In genomic region chr12:49381031-49381525, GRCm38 (mm10) we compare ENCODE assay signal across 27 mouse cellular contexts. TPM values are rescaled to one million over a fixed set of nuclear protein-coding genes. Genes with fewer than 3 reads are reported as not detected.
DNase-seq lines count a peak whose midpoint lies in the region; ATAC-seq lines count a peak whose summit lies in the region.
"Had no signal": no experiment of that assay in that cellular context is flagged by ENCODE, and none has a peak within 500 bp of the region (broad histone marks: within the 10 kb centered on the region; RNA-seq: fewer than 3 reads in every experiment).

No protein-coding gene starts in this region.

- H3K27me3 ChIP-seq in hindbrain, embryonic 14.5 days (ENCODE audit: control insufficient read depth, insufficient read depth, low read length): peaks cover 90% of the 10 kb centered on the region
- H3K27me3 ChIP-seq in hindbrain, embryonic 16.5 days (replicated peaks; ENCODE audit: control insufficient read depth, insufficient read depth, low read length): peaks cover 59% of the 10 kb centered on the region
- H3K27me3 ChIP-seq in midbrain, embryonic 14.5 days (ENCODE audit: control insufficient read depth, insufficient read depth, low read length): peaks cover 90% of the 10 kb centered on the region
- H3K27me3 ChIP-seq in midbrain, embryonic 15.5 days (replicated peaks): peaks cover 66% of the 10 kb centered on the region
- 0 out of 2 replicates have a peak, but pooled peaks cover 6% of the 10 kb centered on the region for H3K27me3 ChIP-seq in forebrain, embryonic 14.5 days (replicated peaks; ENCODE audit: control insufficient read depth, insufficient read depth, low read length)

- WGBS in hindbrain, embryonic 14.5 days: 4% methylated on average over 4 of the region's 4 CpGs
- WGBS in hindbrain, embryonic 16.5 days: 3% methylated on average over 4 of the region's 4 CpGs
- WGBS in midbrain, embryonic 14.5 days: 3% methylated on average over 4 of the region's 4 CpGs
- 3% methylated on average over 4 of the region's 4 CpGs for WGBS in midbrain, embryonic 15.5 days
- 2% methylated on average over 4 of the region's 4 CpGs for WGBS in forebrain, embryonic 14.5 days

- H3K9me3 ChIP-seq in hindbrain, embryonic 14.5 days (ENCODE audit: control insufficient read depth, low read length): no peaks in the 10 kb centered on the region
- H3K9me3 ChIP-seq in hindbrain, embryonic 16.5 days (ENCODE audit: control insufficient read depth, low read length): peaks cover 6% of the 10 kb centered on the region
- no peaks in the 10 kb centered on the region for H3K9me3 ChIP-seq in midbrain, embryonic 14.5 days (ENCODE audit: control insufficient read depth, low read length)
- H3K9me3 ChIP-seq in midbrain, embryonic 15.5 days: no peaks in the 10 kb centered on the region
- H3K9me3 ChIP-seq in forebrain, embryonic 14.5 days (replicated peaks; ENCODE audit: control insufficient read depth, low read length): no peaks in the 10 kb centered on the region
- H3K9me3 ChIP-seq: hindbrain, embryonic 13.5 days; limb, embryonic 12.5 days; liver, embryonic 12.5 days; midbrain, embryonic 10.5 days; neural tube, embryonic 13.5 days had no signal

- no peaks in the 10 kb centered on the region for H3K36me3 ChIP-seq in hindbrain, embryonic 14.5 days (replicated peaks; ENCODE audit: control insufficient read depth, insufficient read depth)
- no peaks in the 10 kb centered on the region for H3K36me3 ChIP-seq in hindbrain, embryonic 16.5 days (ENCODE audit: control insufficient read depth, insufficient read depth, low read length)
- no peaks in the 10 kb centered on the region for H3K36me3 ChIP-seq in midbrain, embryonic 14.5 days (ENCODE audit: control insufficient read depth, insufficient read depth, low read length)
- no peaks in the 10 kb centered on the region for H3K36me3 ChIP-seq in midbrain, embryonic 15.5 days (replicated peaks)
- H3K36me3 ChIP-seq in forebrain, embryonic 14.5 days (ENCODE audit: control insufficient read depth, insufficient read depth, low read length): peaks cover 16% of the 10 kb centered on the region
- H3K36me3 ChIP-seq: G1E; hindbrain, embryonic 13.5 days; limb, embryonic 12.5 days; liver, embryonic 12.5 days; midbrain, embryonic 10.5 days; neural tube, embryonic 13.5 days had no signal

- H3K9ac ChIP-seq in hindbrain, embryonic 14.5 days: no peak overlapping the region
- H3K9ac ChIP-seq in hindbrain, embryonic 16.5 days (ENCODE audit: low read depth, low read length): no peak overlapping the region
- no peak overlapping the region for H3K9ac ChIP-seq in midbrain, embryonic 14.5 days (replicated peaks; ENCODE audit: low read length)
- no peak overlapping the region for H3K9ac ChIP-seq in midbrain, embryonic 15.5 days
- H3K9ac ChIP-seq in forebrain, embryonic 14.5 days (ENCODE audit: low read length): peak overlapping the region; percentile 100
- H3K9ac ChIP-seq: hindbrain, embryonic 13.5 days; limb, embryonic 12.5 days; liver, embryonic 12.5 days; neural tube, embryonic 13.5 days had no signal

- H3K27ac ChIP-seq in hindbrain, embryonic 14.5 days: no peak overlapping the region
- no peak overlapping the region for H3K27ac ChIP-seq in hindbrain, embryonic 16.5 days (ENCODE audit: low read depth, low read length)
- H3K27ac ChIP-seq in midbrain, embryonic 14.5 days (replicated peaks; ENCODE audit: low read depth, low read length): no peak overlapping the region
- H3K27ac ChIP-seq in midbrain, embryonic 15.5 days: no peak overlapping the region
- peak overlapping the region; percentile 100 for H3K27ac ChIP-seq in forebrain, embryonic 14.5 days (ENCODE audit: low read depth, low read length)
- H3K27ac ChIP-seq: hindbrain, embryonic 13.5 days; limb, embryonic 12.5 days; liver, embryonic 12.5 days; midbrain, embryonic 10.5 days; neural tube, embryonic 13.5 days had no signal

- no peak for ATAC-seq in hindbrain, embryonic 14.5 days (ENCODE audit: low FRiP score)
- ATAC-seq in hindbrain, embryonic 16.5 days: no peak
- ATAC-seq in midbrain, embryonic 14.5 days (ENCODE audit: low FRiP score, low TSS enrichment): no peak
- ATAC-seq in midbrain, embryonic 15.5 days (replicated peaks): no peak
- no peak for ATAC-seq in forebrain, embryonic 14.5 days
- ATAC-seq: intestine, embryonic 16.5 days; liver, embryonic 12.5 days had no signal

- H3K4me1 ChIP-seq in hindbrain, embryonic 14.5 days (replicated peaks; ENCODE audit: control insufficient read depth, insufficient read depth, low read length): no peaks in the 10 kb centered on the region
- no peaks in the 10 kb centered on the region; the same call in 1 of the 2 replicates for H3K4me1 ChIP-seq in hindbrain, embryonic 16.5 days (ENCODE audit: control insufficient read depth, insufficient read depth, low read depth, low read length)
- no peaks in the 10 kb centered on the region for H3K4me1 ChIP-seq in midbrain, embryonic 14.5 days (ENCODE audit: control insufficient read depth, insufficient read depth, low read length)
- H3K4me1 ChIP-seq in midbrain, embryonic 15.5 days: 0 out of 2 replicates have a peak, but pooled peaks cover 5% of the 10 kb centered on the region
- H3K4me1 ChIP-seq in forebrain, embryonic 14.5 days (ENCODE audit: control insufficient read depth, insufficient read depth, low read length): no peaks in the 10 kb centered on the region

- H3K4me3 ChIP-seq in hindbrain, embryonic 14.5 days (replicated peaks; ENCODE audit: low read length): no peak overlapping the region
- no peak overlapping the region for H3K4me3 ChIP-seq in hindbrain, embryonic 16.5 days (ENCODE audit: low read length)
- H3K4me3 ChIP-seq in midbrain, embryonic 14.5 days (replicated peaks; ENCODE audit: low read depth, low read length): no peak overlapping the region
- no peak overlapping the region for H3K4me3 ChIP-seq in midbrain, embryonic 15.5 days
- peak overlapping the region; percentile 95 for H3K4me3 ChIP-seq in forebrain, embryonic 14.5 days (ENCODE audit: low read depth, low read length)
- H3K4me3 ChIP-seq: hindbrain, embryonic 13.5 days; limb, embryonic 12.5 days; liver, embryonic 12.5 days; midbrain, embryonic 10.5 days; neural tube, embryonic 13.5 days had no signal

- peak; percentile 44 for DNase-seq in hindbrain, embryonic 14.5 days (ENCODE audit: low spot score)
- peak; percentile 45 for DNase-seq in midbrain, embryonic 14.5 days
- DNase-seq in forebrain, embryonic 14.5 days (ENCODE audit: low spot score): peak; percentile 73
- no peak for DNase-seq in urinary bladder, postnatal 4 days (ENCODE audit: low spot score in 2 of 2)
- DNase-seq in frontal cortex, postnatal 36 days (ENCODE audit: low spot score in 2 of 2): no peak
- no peak for DNase-seq in thymus, postnatal 0 days (ENCODE audit: low spot score)
- DNase-seq: adrenal gland, postnatal 36 days; cerebellum, adult 8-10 months; heart, postnatal 10 days; lung, adult 2 months; lung, postnatal 4 days; thymus, adult 2 months had no signal

- H3K4me2 ChIP-seq in hindbrain, embryonic 14.5 days (replicated peaks): no peak overlapping the region
- H3K4me2 ChIP-seq in hindbrain, embryonic 16.5 days (ENCODE audit: low read length): no peak overlapping the region
- no peak overlapping the region for H3K4me2 ChIP-seq in midbrain, embryonic 14.5 days (ENCODE audit: low read length)
- no peak overlapping the region for H3K4me2 ChIP-seq in midbrain, embryonic 15.5 days
- peak overlapping the region; percentile 64 for H3K4me2 ChIP-seq in forebrain, embryonic 14.5 days (ENCODE audit: low read length)
- H3K4me2 ChIP-seq: heart, embryonic 11.5 days; hindbrain, embryonic 13.5 days; limb, embryonic 12.5 days; liver, embryonic 12.5 days; neural tube, embryonic 13.5 days had no signal

RNA-seq across cellular contexts. Expression of gene Foxg1, which starts 1.4 kb away (rescaled TPM):
- polyA plus RNA-seq in hindbrain, embryonic 14.5 days (2014; fragmentation: Nextera tagmentation; extraction: Ambion mirVana): not detected in 2 replicates
- polyA plus RNA-seq in hindbrain, embryonic 16.5 days (2015; fragmentation: Nextera tagmentation; extraction: Ambion mirVana): 1.8 TPM in 1 of 2 replicates, not detected in the other
- 0.16 and 0.28 TPM in 2 replicates for polyA plus RNA-seq in midbrain, embryonic 14.5 days (2014; fragmentation: Nextera tagmentation; extraction: Ambion mirVana)
- polyA plus RNA-seq in midbrain, embryonic 15.5 days (2015; fragmentation: Nextera tagmentation; extraction: Ambion mirVana): 1.3 and 2.4 TPM in 2 replicates
- 72.6 and 77.7 TPM in 2 replicates for polyA plus RNA-seq in forebrain, embryonic 14.5 days (2014; fragmentation: Nextera tagmentation; extraction: Ambion mirVana)
- 2.0 and 3.1 TPM in 2 replicates for polyA plus RNA-seq in thymus, postnatal 0 days (2015; fragmentation: Nextera tagmentation; extraction: Ambion mirVana)
- polyA plus RNA-seq: G1E; gonadal fat pad, adult 2 months; intestine, embryonic 16.5 days; kidney, embryonic 16.5 days; limb, embryonic 12.5 days; liver, embryonic 12.5 days; urinary bladder, adult 2 months had no signal

RNA-seq across cellular contexts. Expression of gene Gm43517, which starts 3.9 kb away (rescaled TPM):
- polyA plus RNA-seq in hindbrain, embryonic 14.5 days (2014; fragmentation: Nextera tagmentation; extraction: Ambion mirVana): not detected in 2 replicates
- polyA plus RNA-seq in hindbrain, embryonic 16.5 days (2015; fragmentation: Nextera tagmentation; extraction: Ambion mirVana): 0.12 TPM in 1 of 2 replicates, not detected in the other
- not detected in 2 replicates for polyA plus RNA-seq in midbrain, embryonic 14.5 days (2014; fragmentation: Nextera tagmentation; extraction: Ambion mirVana)
- polyA plus RNA-seq in midbrain, embryonic 15.5 days (2015; fragmentation: Nextera tagmentation; extraction: Ambion mirVana): 0.24 TPM in 1 of 2 replicates, not detected in the other
- 2.2 and 3.6 TPM in 2 replicates for polyA plus RNA-seq in forebrain, embryonic 14.5 days (2014; fragmentation: Nextera tagmentation; extraction: Ambion mirVana)
- 0.04 and 0.07 TPM in 2 replicates for polyA plus RNA-seq in thymus, postnatal 0 days (2015; fragmentation: Nextera tagmentation; extraction: Ambion mirVana)
- polyA plus RNA-seq: embryonic facial prominence, embryonic 14.5 days; G1E; gonadal fat pad, adult 2 months; heart, embryonic 11.5 days; hindbrain, embryonic 13.5 days; intestine, embryonic 16.5 days; kidney, embryonic 16.5 days; limb, embryonic 12.5 days; liver, embryonic 12.5 days; lung, adult 2 months; midbrain, embryonic 10.5 days; neural tube, embryonic 13.5 days; stomach, embryonic 16.5 days; urinary bladder, adult 2 months had no signal

Comparison
In these comparisons a context has a peak if more than half of its experiments do, and no peak if none do; other contexts are left out.
1. DNase-seq: peak in hindbrain, embryonic 14.5 days (single experiment), midbrain, embryonic 14.5 days (single experiment) and forebrain, embryonic 14.5 days (single experiment); none in urinary bladder, postnatal 4 days (0 of 2), frontal cortex, postnatal 36 days (0 of 2) and thymus, postnatal 0 days (single experiment).
2. RNA of gene Foxg1, which starts 1.4 kb away (polyA plus RNA-seq): 72.6 to 77.7 TPM in forebrain, embryonic 14.5 days; 2.0 to 3.1 TPM in thymus, postnatal 0 days, 1.3 to 2.4 TPM in midbrain, embryonic 15.5 days, 0.16 to 0.28 TPM in midbrain, embryonic 14.5 days, not detected in hindbrain, embryonic 14.5 days and 1.8 TPM in hindbrain, embryonic 16.5 days; every median in the first group is over 10 times any median in the second.